Mouse (Mus musculus) embryonic facial prominence, embryonic 15.5 days (tissue): ENCODE results near the gene Gm10097. TPM values are rescaled to one million over a fixed set of nuclear protein-coding genes. Genes with fewer than 3 reads are reported as not detected.

Source experiments
- ATAC-seq: fragments of 200-750 bp; cut with Nextera tagmentation; 2 replicates; pipeline ENCODE4 v1.8.0; 2017; ENCODE audit warnings: low read depth, moderate TSS enrichment; ENCODE audit not compliant: insufficient number of reproducible peaks, low FRiP score, low TSS enrichment
- H3K27ac ChIP-seq: fragments of 300-500 bp; sonication (generic); replicated peaks from 2 replicates; pipeline ENCODE4 v1.5.1; 2015; ENCODE audit warnings: mild to moderate bottlenecking, inconsistent platforms
- H3K27me3 ChIP-seq: fragments of 300-500 bp; sonication (generic); 2 replicates; pipeline ENCODE4 v1.6.1; 2015; ENCODE audit warnings: inconsistent platforms
- H3K36me3 ChIP-seq: fragments of 300-500 bp; sonication (generic); 2 replicates; pipeline ENCODE4 v1.6.1; 2015; ENCODE audit warnings: mild to moderate bottlenecking, inconsistent platforms
- H3K4me1 ChIP-seq: fragments of 300-500 bp; sonication (generic); 2 replicates; pipeline ENCODE4 v1.6.1; 2015; ENCODE audit warnings: inconsistent platforms
- H3K4me2 ChIP-seq: fragments of 300-500 bp; sonication (generic); replicated peaks from 2 replicates; pipeline ENCODE4 v1.6.1; 2015; ENCODE audit warnings: mild to moderate bottlenecking, inconsistent platforms
- H3K4me3 ChIP-seq: fragments of 300-500 bp; sonication (generic); replicated peaks from 2 replicates; pipeline ENCODE4 v1.5.1; 2015; ENCODE audit warnings: mild to moderate bottlenecking, inconsistent platforms
- H3K9ac ChIP-seq: fragments of 300-500 bp; sonication (generic); 2 replicates; pipeline ENCODE4 v1.6.1; 2015; ENCODE audit warnings: inconsistent platforms
- H3K9me3 ChIP-seq: fragments of 300-500 bp; sonication (generic); replicated peaks from 2 replicates; pipeline ENCODE4 v1.6.1; 2016; ENCODE audit warnings: inconsistent platforms
- WGBS: fragments of 180-500 bp; shearing (Covaris S2); methylation state at CpG from one replicate; pipeline ENCODE4 v1.1.7; 2015; 5-methylcytosine and 5-hydroxymethylcytosine counted together
- polyA plus RNA-seq: library from polyadenylated mRNA; unstranded; fragments of >200 nt; fragmentation: Nextera tagmentation; extraction: Ambion mirVana; gene quantifications from 2 replicates; pipeline ENCODE4 v1.2.1, GENCODE M21; 2015

Gm10097 gene
- polyA plus RNA-seq, 1 experiment from 2014 or later, result 0.08 TPM

- H3K9me3 ChIP-seq, result no peaks in the 10 kb centered on the region
- H3K9ac ChIP-seq, result no peak overlapping the region
- H3K4me1 ChIP-seq, result no peaks in the 10 kb centered on the region
- WGBS, result 67% methylated on average over 10 of the region's 10 CpGs
- H3K4me2 ChIP-seq, result no peak overlapping the region
- ATAC-seq, result no peak
- H3K27ac ChIP-seq, result no peak overlapping the region
- peaks cover 5% of the 10 kb centered on the region; the same call in 1 of the 2 replicates for H3K36me3 ChIP-seq
- no peaks in the 10 kb centered on the region for H3K27me3 ChIP-seq
- H3K4me3 ChIP-seq, result no peak overlapping the region
These were observed 12.7 kb upstream of the Gm10097 start for GRCm38 (mm10) chr10:5056243-5056735.

DNA sequence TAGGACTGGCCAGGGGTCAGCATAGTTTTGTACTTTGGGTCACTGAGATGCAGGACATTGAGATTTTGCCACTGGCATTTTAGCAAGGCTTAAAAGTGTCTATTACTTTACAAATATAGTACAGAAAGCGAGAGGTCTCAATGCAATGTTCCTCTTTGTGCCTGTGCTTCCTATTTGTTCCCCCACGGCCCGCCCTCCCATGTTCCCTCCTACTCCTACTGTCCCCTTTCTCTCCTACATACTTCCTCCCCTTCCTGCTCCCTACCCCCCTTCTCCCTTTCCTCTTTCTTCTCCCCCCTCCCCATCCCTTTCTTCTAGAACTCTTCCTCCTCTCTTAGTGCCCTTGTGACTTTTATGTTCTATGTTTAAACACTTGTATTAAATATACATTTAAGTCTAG is 12.1 kb upstream of the Gm10097 start:
- no peak overlapping the region for H3K9ac ChIP-seq
- no peak overlapping the region for H3K27ac ChIP-seq
- H3K4me1 ChIP-seq, result no peaks in the 10 kb centered on the region
- H3K4me2 ChIP-seq, result no peak overlapping the region
- ATAC-seq, result no peak
- WGBS, result 73% methylated on average over 3 of the region's 3 CpGs
- no peaks in the 10 kb centered on the region for H3K27me3 ChIP-seq
- no peaks in the 10 kb centered on the region for H3K9me3 ChIP-seq
- peaks cover 5% of the 10 kb centered on the region; the same call in 1 of the 2 replicates for H3K36me3 ChIP-seq
- no peak overlapping the region for H3K4me3 ChIP-seq

GRCm38 (mm10) chr10:5057661-5058060 is 11.3 kb upstream of the Gm10097 start:
- Histone ChIP-seq H3K4me3 (no peak overlapping the region), H3K36me3 (peaks cover 5% of the 10 kb centered on the region; the same call in 1 of the 2 replicates)
- WGBS, result 93% methylated on average over 15 of the region's 15 CpGs

DNA sequence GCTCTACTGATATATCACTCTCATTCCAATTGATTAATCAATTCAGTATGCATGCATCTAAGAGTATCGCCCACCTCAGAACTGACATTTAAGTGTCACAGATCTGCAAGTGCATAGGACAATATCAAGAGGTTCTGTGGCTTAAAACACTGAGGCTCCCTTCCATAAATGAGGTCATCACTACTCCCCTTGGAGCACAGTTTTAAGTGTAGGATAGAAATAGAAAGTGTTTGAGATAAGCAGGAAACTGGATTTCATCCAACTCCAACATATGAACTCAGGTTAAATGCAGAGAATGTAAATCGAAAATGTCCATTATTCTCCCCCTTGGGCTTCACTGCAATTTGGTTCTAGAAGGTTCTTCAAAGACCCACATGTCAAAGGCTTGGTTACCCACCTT is 10.1 kb upstream of the Gm10097 start:
- H3K4me3 ChIP-seq, result no peak overlapping the region
- H3K4me1 ChIP-seq, result no peaks in the 10 kb centered on the region
- 79% methylated on average over 2 of the region's 2 CpGs for WGBS
- no peaks in the 10 kb centered on the region for H3K9me3 ChIP-seq
- peaks cover 5% of the 10 kb centered on the region; the same call in 1 of the 2 replicates for H3K36me3 ChIP-seq
- H3K27ac ChIP-seq, result no peak overlapping the region
- no peak for ATAC-seq
- H3K9ac ChIP-seq, result no peak overlapping the region
- no peak overlapping the region for H3K4me2 ChIP-seq
- H3K27me3 ChIP-seq, result no peaks in the 10 kb centered on the region

More at GRCm38 (mm10) chr10:5057661-5058060, 11.3 kb upstream of the Gm10097 start:
- H3K9ac ChIP-seq, result no peak overlapping the region
- no peak overlapping the region for H3K4me2 ChIP-seq
- no peaks in the 10 kb centered on the region for H3K27me3 ChIP-seq
- no peak for ATAC-seq
- H3K9me3 ChIP-seq, result no peaks in the 10 kb centered on the region
- no peak overlapping the region for H3K27ac ChIP-seq
- no peaks in the 10 kb centered on the region for H3K4me1 ChIP-seq

GRCm38 (mm10) chr10:5059983-5060382 is 9.0 kb upstream of the Gm10097 start:
- H3K27me3 ChIP-seq, result no peaks in the 10 kb centered on the region
- no peak overlapping the region for H3K27ac ChIP-seq
- H3K4me3 ChIP-seq, result no peak overlapping the region
- H3K4me2 ChIP-seq, result no peak overlapping the region
- ATAC-seq, result no peak
- H3K4me1 ChIP-seq, result no peaks in the 10 kb centered on the region
- H3K36me3 ChIP-seq, result peaks cover 5% of the 10 kb centered on the region; the same call in 1 of the 2 replicates
- no peaks in the 10 kb centered on the region for H3K9me3 ChIP-seq
- no peak overlapping the region for H3K9ac ChIP-seq
- 71% methylated on average over 2 of the region's 2 CpGs for WGBS

DNA sequence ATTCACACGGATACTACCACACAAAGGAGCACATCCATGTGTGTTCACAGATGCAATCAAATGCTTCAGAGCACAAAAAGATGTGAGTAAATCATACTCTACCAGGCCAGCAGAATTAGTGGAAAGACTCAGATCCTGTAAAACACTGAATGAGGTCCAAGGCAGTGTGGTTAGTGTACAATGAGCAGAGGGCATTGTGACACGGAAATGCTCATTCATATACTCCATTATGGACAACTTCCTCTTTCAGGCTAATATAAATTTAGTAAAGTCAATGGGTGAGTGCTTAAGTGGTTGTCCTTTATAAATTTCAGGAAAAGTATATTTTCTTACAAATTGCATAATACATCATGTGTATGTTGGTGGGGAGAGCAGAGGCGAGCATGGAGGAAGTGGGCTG is 1.9 kb upstream of the Gm10097 start:
- no peak overlapping the region for H3K9ac ChIP-seq
- H3K4me3 ChIP-seq, result no peak overlapping the region
- ATAC-seq, result no peak
- H3K4me1 ChIP-seq, result 0 out of 2 replicates have a peak, but pooled peaks cover 8% of the 10 kb centered on the region
- 83% methylated on average over 3 of the region's 3 CpGs for WGBS
- no peaks in the 10 kb centered on the region for H3K27me3 ChIP-seq
- H3K9me3 ChIP-seq, result no peaks in the 10 kb centered on the region
- no peak overlapping the region for H3K4me2 ChIP-seq
- no peak overlapping the region for H3K27ac ChIP-seq
- 0 out of 2 replicates have a peak, but pooled peaks cover 1% of the 10 kb centered on the region for H3K36me3 ChIP-seq

DNA sequence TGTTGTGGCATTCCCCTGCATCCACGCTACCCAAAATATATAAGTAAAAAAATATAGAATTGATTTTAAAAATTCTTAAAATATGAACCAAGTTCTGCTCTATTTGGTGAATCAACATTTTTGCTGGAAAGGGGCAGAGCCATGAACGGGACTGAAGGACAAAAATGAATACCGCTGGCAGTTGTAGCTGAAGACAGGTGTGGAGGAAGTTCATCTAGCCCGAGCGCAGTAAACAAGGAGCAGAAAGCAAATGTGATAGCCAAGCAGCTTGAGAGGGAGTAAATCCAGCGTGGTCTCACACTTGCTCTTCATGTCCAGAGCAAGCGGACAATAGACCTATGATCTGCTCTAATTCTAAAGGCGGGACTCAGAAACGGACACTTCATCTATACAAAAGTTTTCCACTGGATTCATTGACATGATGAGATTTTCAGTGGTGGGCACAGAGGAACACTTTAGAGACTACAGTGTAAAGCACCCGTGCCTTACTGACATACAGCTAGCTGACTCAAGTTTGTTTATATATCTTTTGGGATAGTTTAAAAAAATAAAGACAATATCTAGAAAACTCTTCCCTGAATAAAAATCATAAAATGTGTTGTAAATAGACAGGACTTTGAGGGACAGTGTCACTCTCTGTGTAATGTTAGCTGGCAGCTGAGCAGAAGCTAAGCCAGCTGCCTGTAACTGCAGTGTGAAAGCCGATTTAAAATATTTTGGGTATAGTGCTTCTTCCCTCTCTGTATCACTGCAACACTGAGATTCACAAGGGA is 1.4 kb downstream of the Gm10097 start:
- H3K4me3 ChIP-seq, result no peak overlapping the region
- no peaks in the 10 kb centered on the region for H3K27me3 ChIP-seq
- H3K9me3 ChIP-seq, result no peaks in the 10 kb centered on the region
- no peak for ATAC-seq
- H3K36me3 ChIP-seq, result 0 out of 2 replicates have a peak, but pooled peaks cover 3% of the 10 kb centered on the region
- H3K27ac ChIP-seq, result 0 out of 2 replicates have a peak overlapping the region, but pooled peaks have one; percentile 44
- H3K4me1 ChIP-seq, result 0 out of 2 replicates have a peak, but pooled peaks cover 8% of the 10 kb centered on the region
- 75% methylated on average over 11 of the region's 11 CpGs for WGBS
- no peak overlapping the region for H3K9ac ChIP-seq
- H3K4me2 ChIP-seq, result no peak overlapping the region

GRCm38 (mm10) chr10:5070941-5071231 is 1.9 kb downstream of the Gm10097 start:
- no peak overlapping the region for H3K4me3 ChIP-seq
- H3K27ac ChIP-seq, result no peak overlapping the region
- H3K9me3 ChIP-seq, result no peaks in the 10 kb centered on the region
- 34% methylated on average over 3 of the region's 3 CpGs for WGBS
- H3K36me3 ChIP-seq, result 0 out of 2 replicates have a peak, but pooled peaks cover 3% of the 10 kb centered on the region
- ATAC-seq, result no peak; the same call in 1 of the 2 replicates
- H3K4me2 ChIP-seq, result no peak overlapping the region
- 0 out of 2 replicates have a peak, but pooled peaks cover 8% of the 10 kb centered on the region for H3K4me1 ChIP-seq
- H3K9ac ChIP-seq, result no peak overlapping the region
- no peaks in the 10 kb centered on the region for H3K27me3 ChIP-seq

GRCm38 (mm10) chr10:5072054-5072453 is 3.1 kb downstream of the Gm10097 start:
- Histone ChIP-seq H3K27ac (no peak overlapping the region), H3K4me2 (no peak overlapping the region), H3K27me3 (no peaks in the 10 kb centered on the region), H3K4me1 (0 out of 2 replicates have a peak, but pooled peaks cover 8% of the 10 kb centered on the region), H3K4me3 (no peak overlapping the region), H3K9ac (no peak overlapping the region), H3K36me3 (0 out of 2 replicates have a peak, but pooled peaks cover 3% of the 10 kb centered on the region), H3K9me3 (no peaks in the 10 kb centered on the region)
- no peak for ATAC-seq
- WGBS, result 66% methylated on average over 8 of the region's 8 CpGs

- ATAC-seq, result no peak
- Histone ChIP-seq H3K9me3 (no peaks in the 10 kb centered on the region), H3K4me2 (no peak overlapping the region), H3K4me3 (no peak overlapping the region), H3K27ac (no peak overlapping the region), H3K36me3 (0 out of 2 replicates have a peak, but pooled peaks cover 3% of the 10 kb centered on the region), H3K9ac (no peak overlapping the region), H3K4me1 (0 out of 2 replicates have a peak, but pooled peaks cover 8% of the 10 kb centered on the region), H3K27me3 (no peaks in the 10 kb centered on the region)
- 93% methylated on average over 7 of the region's 7 CpGs for WGBS
These were observed 6.7 kb downstream of the Gm10097 start for GRCm38 (mm10) chr10:5075724-5076123.

- H3K9me3 ChIP-seq, result no peaks in the 10 kb centered on the region
- H3K36me3 ChIP-seq, result no peaks in the 10 kb centered on the region
- no peaks in the 10 kb centered on the region for H3K4me1 ChIP-seq
- 0 out of 2 replicates have a peak, but pooled peaks have one; percentile 39 for ATAC-seq
- no peaks in the 10 kb centered on the region for H3K27me3 ChIP-seq
- no peak overlapping the region for H3K4me2 ChIP-seq
- no peak overlapping the region for H3K9ac ChIP-seq
- H3K4me3 ChIP-seq, result no peak overlapping the region
- H3K27ac ChIP-seq, result no peak overlapping the region
- WGBS, result 45% methylated on average over 9 of the region's 9 CpGs
These were observed 11.0 kb downstream of the Gm10097 start for GRCm38 (mm10) chr10:5079945-5080468.
